Mouse (Mus musculus) limb, embryonic 13.5 days (tissue): ENCODE results near the gene Nprl3. TPM values are rescaled to one million over a fixed set of nuclear protein-coding genes. Genes with fewer than 3 reads are reported as not detected.
"Not testable (repeated sequence)": the region's sequence is repeated elsewhere in the genome, so short reads cannot be mapped to it uniquely, and the experiment has no call there.

ENCODE experiments used
- ATAC-seq: fragments of 200-750 bp; cut with Nextera tagmentation; 2 replicates; pipeline ENCODE4 v1.8.0; 2017; ENCODE audit warnings: low read depth, moderate number of reproducible peaks, moderate TSS enrichment; ENCODE audit not compliant: low FRiP score
- H3K27ac ChIP-seq: fragments of 300-500 bp; sonication (generic); 2 replicates; pipeline ENCODE4 v1.5.1; 2015; ENCODE audit warnings: inconsistent platforms, mild to moderate bottlenecking, moderate library complexity
- H3K27me3 ChIP-seq: fragments of 300-500 bp; sonication (generic); 2 replicates; pipeline ENCODE4 v1.6.1; 2015; ENCODE audit warnings: mild to moderate bottlenecking, inconsistent platforms
- H3K36me3 ChIP-seq: fragments of 300-500 bp; sonication (generic); 2 replicates; pipeline ENCODE4 v1.6.1; 2015; ENCODE audit warnings: inconsistent platforms, mild to moderate bottlenecking, moderate library complexity
- H3K4me1 ChIP-seq: fragments of 300-500 bp; sonication (generic); 2 replicates; pipeline ENCODE4 v1.6.1; 2015; ENCODE audit warnings: inconsistent platforms
- H3K4me2 ChIP-seq: fragments of 300-500 bp; sonication (generic); replicated peaks from 2 replicates; pipeline ENCODE4 v1.6.1; 2015; ENCODE audit warnings: inconsistent platforms, mild to moderate bottlenecking, moderate library complexity
- H3K4me3 ChIP-seq: fragments of 300-500 bp; sonication (generic); 2 replicates; pipeline ENCODE4 v1.5.1; 2015; ENCODE audit warnings: moderate library complexity, mild to moderate bottlenecking, inconsistent platforms
- H3K9ac ChIP-seq: fragments of 300-500 bp; sonication (generic); 2 replicates; pipeline ENCODE4 v1.6.1; 2015; ENCODE audit warnings: mild to moderate bottlenecking, inconsistent platforms
- H3K9me3 ChIP-seq: fragments of 300-500 bp; sonication (generic); 2 replicates; pipeline ENCODE4 v1.6.1; 2016; ENCODE audit warnings: inconsistent platforms
- WGBS: fragments of 180-500 bp; shearing (Covaris S2); methylation state at CpG from one replicate; pipeline ENCODE4 v1.1.7; 2015; 5-methylcytosine and 5-hydroxymethylcytosine counted together
- polyA plus RNA-seq: library from polyadenylated mRNA; unstranded; fragments of >200 nt; fragmentation: Nextera tagmentation; extraction: Ambion mirVana; gene quantifications from 2 replicates; pipeline ENCODE4 v1.2.1, GENCODE M21; 2015

Gene Nprl3
- 46.0 and 47.0 TPM in 2 replicates for polyA plus RNA-seq

GRCm38 (mm10) chr11:32267188-32267884 is at the start of gene Nprl3:
TSS of gene Nprl3 (minus strand) at chr11:32267707.
- peaks cover 16% of the 10 kb centered on the region for H3K4me1 ChIP-seq
- WGBS: under 1% methylated on average over 54 of the region's 54 CpGs
- H3K9ac ChIP-seq: peak within 1 kb of the TSS; percentile 91
- peak within 1 kb of the TSS; percentile 66 for H3K4me2 ChIP-seq
- ATAC-seq: peak; percentile 98
- H3K27me3 ChIP-seq: no peaks in the 10 kb centered on the region
- H3K4me3 ChIP-seq: peak within 1 kb of the TSS; percentile 75
- peaks cover 4% of the 10 kb centered on the region; the same call in 1 of the 2 replicates for H3K36me3 ChIP-seq
- no peaks in the 10 kb centered on the region for H3K9me3 ChIP-seq
- H3K27ac ChIP-seq: peak within 1 kb of the TSS; percentile 91

GRCm38 (mm10) chr11:32316009-32316408 is 48.5 kb upstream of the Nprl3 start:
- no peaks in the 10 kb centered on the region for H3K27me3 ChIP-seq
- H3K36me3 ChIP-seq: no peaks in the 10 kb centered on the region
- no peak overlapping the region for H3K9ac ChIP-seq
- H3K9me3 ChIP-seq: no peaks in the 10 kb centered on the region
- H3K4me2 ChIP-seq: no peak overlapping the region
- H3K4me1 ChIP-seq: no peaks in the 10 kb centered on the region
- no peak overlapping the region for H3K4me3 ChIP-seq
- H3K27ac ChIP-seq: no peak overlapping the region
- 79% methylated on average over 3 of the region's 3 CpGs for WGBS
- no peak for ATAC-seq

- no peak for ATAC-seq
- Histone ChIP-seq H3K4me1 (no peaks in the 10 kb centered on the region), H3K27ac (no peak overlapping the region), H3K4me2 (no peak overlapping the region), H3K27me3 (0 out of 2 replicates have a peak, but pooled peaks cover 2% of the 10 kb centered on the region), H3K9ac (no peak overlapping the region), H3K4me3 (no peak overlapping the region), H3K36me3 (no peaks in the 10 kb centered on the region), H3K9me3 (no peaks in the 10 kb centered on the region)
- WGBS: 66% methylated on average over 3 of the region's 3 CpGs
Measured at GRCm38 (mm10) chr11:32309928-32310327, 42.4 kb upstream of the Nprl3 start.

GRCm38 (mm10) chr11:32309446-32309845 is 41.9 kb upstream of the Nprl3 start:
- WGBS: 58% methylated on average over 4 of the region's 4 CpGs
- Histone ChIP-seq H3K4me1 (no peaks in the 10 kb centered on the region), H3K4me3 (no peak overlapping the region), H3K4me2 (no peak overlapping the region), H3K9ac (no peak overlapping the region), H3K36me3 (no peaks in the 10 kb centered on the region), H3K27ac (no peak overlapping the region), H3K27me3 (0 out of 2 replicates have a peak, but pooled peaks cover 2% of the 10 kb centered on the region), H3K9me3 (no peaks in the 10 kb centered on the region)
- no peak for ATAC-seq

GRCm38 (mm10) chr11:32307006-32307405 is 39.5 kb upstream of the Nprl3 start:
- Histone ChIP-seq H3K27ac (no peak overlapping the region), H3K36me3 (no peaks in the 10 kb centered on the region), H3K4me3 (no peak overlapping the region), H3K9ac (no peak overlapping the region), H3K4me1 (no peaks in the 10 kb centered on the region), H3K27me3 (0 out of 2 replicates have a peak, but pooled peaks cover 2% of the 10 kb centered on the region), H3K9me3 (no peaks in the 10 kb centered on the region), H3K4me2 (no peak overlapping the region)
- ATAC-seq: no peak
- WGBS: 89% methylated on average over 1 of the region's 1 CpGs

- Histone ChIP-seq H3K27me3 (peaks cover 14% of the 10 kb centered on the region), H3K4me1 (no peaks in the 10 kb centered on the region), H3K36me3 (no peaks in the 10 kb centered on the region), H3K4me2 (no peak overlapping the region), H3K9ac (no peak overlapping the region), H3K4me3 (no peak overlapping the region), H3K27ac (no peak overlapping the region), H3K9me3 (no peaks in the 10 kb centered on the region)
- 84% methylated on average over 1 of the region's 1 CpGs for WGBS
- ATAC-seq: no peak
Measured at GRCm38 (mm10) chr11:32303455-32303854, 35.9 kb upstream of the Nprl3 start.

- no peak overlapping the region for H3K9ac ChIP-seq
- no peak overlapping the region for H3K4me2 ChIP-seq
- H3K4me1 ChIP-seq: no peaks in the 10 kb centered on the region
- H3K27ac ChIP-seq: no peak overlapping the region
- ATAC-seq: no peak
- no peaks in the 10 kb centered on the region for H3K9me3 ChIP-seq
- peaks cover 17% of the 10 kb centered on the region for H3K27me3 ChIP-seq
- H3K36me3 ChIP-seq: no peaks in the 10 kb centered on the region
- no peak overlapping the region for H3K4me3 ChIP-seq
- 48% methylated on average over 2 of the region's 2 CpGs for WGBS
Measured at GRCm38 (mm10) chr11:32302824-32303419, 35.4 kb upstream of the Nprl3 start.

GRCm38 (mm10) chr11:32301506-32301905 is 34.0 kb upstream of the Nprl3 start:
- no peak overlapping the region for H3K4me2 ChIP-seq
- no peaks in the 10 kb centered on the region for H3K36me3 ChIP-seq
- WGBS: 55% methylated on average over 1 of the region's 1 CpGs
- no peak overlapping the region for H3K27ac ChIP-seq
- H3K9me3 ChIP-seq: no peaks in the 10 kb centered on the region
- no peaks in the 10 kb centered on the region for H3K4me1 ChIP-seq
- no peak overlapping the region for H3K4me3 ChIP-seq
- H3K27me3 ChIP-seq: peaks cover 17% of the 10 kb centered on the region
- no peak for ATAC-seq
- no peak overlapping the region for H3K9ac ChIP-seq

GRCm38 (mm10) chr11:32300279-32301267 is 33.1 kb upstream of the Nprl3 start:
- WGBS: 42% methylated on average over 16 of the region's 17 CpGs
- ATAC-seq: peak; percentile 18; the same call in 1 of the 2 replicates
- H3K4me3 ChIP-seq: peak overlapping the region; percentile 31

GRCm38 (mm10) chr11:32299865-32300264 is 32.4 kb upstream of the Nprl3 start, which contains the start of gene Hbq1a:
TSS of gene Hbq1a (plus strand) at chr11:32300069.
- H3K4me3 ChIP-seq: peak within 1 kb of the TSS; percentile 31

More at GRCm38 (mm10) chr11:32300279-32301267, 33.1 kb upstream of the Nprl3 start:
- no peaks in the 10 kb centered on the region for H3K9me3 ChIP-seq
- no peak overlapping the region; the same call in 1 of the 2 replicates for H3K9ac ChIP-seq
- H3K27me3 ChIP-seq: peaks cover 17% of the 10 kb centered on the region
- no peaks in the 10 kb centered on the region for H3K4me1 ChIP-seq
- no peak overlapping the region for H3K27ac ChIP-seq
- H3K4me2 ChIP-seq: peak overlapping the region; percentile 58
- no peaks in the 10 kb centered on the region for H3K36me3 ChIP-seq

GRCm38 (mm10) chr11:32298532-32298918 is 31.0 kb upstream of the Nprl3 start:
- no peak for ATAC-seq
- no peaks in the 10 kb centered on the region for H3K36me3 ChIP-seq
- H3K4me2 ChIP-seq: no peak overlapping the region
- no peak overlapping the region for H3K27ac ChIP-seq
- H3K4me1 ChIP-seq: no peaks in the 10 kb centered on the region
- H3K9me3 ChIP-seq: no peaks in the 10 kb centered on the region
- peaks cover 15% of the 10 kb centered on the region for H3K27me3 ChIP-seq
- no peak overlapping the region for H3K4me3 ChIP-seq
- no peak overlapping the region for H3K9ac ChIP-seq
- 95% methylated on average over 2 of the region's 2 CpGs for WGBS

More at GRCm38 (mm10) chr11:32299865-32300264, 32.4 kb upstream of the Nprl3 start, which contains the start of gene Hbq1a:
- H3K27ac ChIP-seq, H3K4me1 ChIP-seq, H3K36me3 ChIP-seq, H3K9me3 ChIP-seq, H3K9ac ChIP-seq: not testable (repeated sequence)
- Histone ChIP-seq H3K4me2 (peak within 1 kb of the TSS; percentile 58), H3K27me3 (peaks cover 15% of the 10 kb centered on the region)
- 9% methylated on average over 16 of the region's 16 CpGs for WGBS
- ATAC-seq: peak; percentile 63; the same call in 1 of the 2 replicates
